In genomic region chr9:114767507-114767906, GRCm38 (mm10) we compare ENCODE assay signal across 13 mouse cellular contexts. TPM values are rescaled to one million over a fixed set of nuclear protein-coding genes. Genes with fewer than 3 reads are reported as not detected.
DNase-seq lines count a peak whose midpoint lies in the region; ATAC-seq and TF ChIP-seq lines count a peak whose summit lies in the region.
"Had no signal": no experiment of that assay in that cellular context is flagged by ENCODE, and none has a peak within 500 bp of the region (broad histone marks: within the 10 kb centered on the region; RNA-seq: fewer than 3 reads in every experiment).

No protein-coding gene starts in this region.

- peak overlapping the region; percentile 61; the same call in 1 of the 2 replicates for H3K27ac ChIP-seq in forebrain, embryonic 13.5 days
- no peak overlapping the region; the same call in 1 of the 2 replicates for H3K27ac ChIP-seq in forebrain, embryonic 14.5 days (ENCODE audit: low read depth, low read length)
- H3K27ac ChIP-seq in lung, embryonic 16.5 days (ENCODE audit: low read length): no peak overlapping the region
- H3K27ac ChIP-seq in embryonic facial prominence, embryonic 11.5 days (replicated peaks; ENCODE audit: low read depth, low read length): peak overlapping the region; percentile 30; the same call in 1 of the 2 replicates
- H3K27ac ChIP-seq in hindbrain, embryonic 16.5 days (ENCODE audit: low read depth, low read length): no peak overlapping the region
- no peak overlapping the region for H3K27ac ChIP-seq in liver, postnatal 0 days (ENCODE audit: low read depth)
- H3K27ac ChIP-seq: liver, embryonic 15.5 days; midbrain, embryonic 12.5 days; neural tube, embryonic 12.5 days had no signal

- peaks cover 19% of the 10 kb centered on the region for H3K4me1 ChIP-seq in forebrain, embryonic 13.5 days
- peaks cover 7% of the 10 kb centered on the region for H3K4me1 ChIP-seq in forebrain, embryonic 14.5 days (ENCODE audit: control insufficient read depth, insufficient read depth, low read length)
- H3K4me1 ChIP-seq in lung, embryonic 16.5 days (replicated peaks; ENCODE audit: control insufficient read depth, insufficient read depth, low read length): peaks cover 6% of the 10 kb centered on the region; the same call in 1 of the 2 replicates
- no peaks in the 10 kb centered on the region for H3K4me1 ChIP-seq in embryonic facial prominence, embryonic 11.5 days (ENCODE audit: control insufficient read depth, insufficient read depth, low read length)
- peaks cover 3% of the 10 kb centered on the region; the same call in 1 of the 2 replicates for H3K4me1 ChIP-seq in hindbrain, embryonic 16.5 days (ENCODE audit: control insufficient read depth, insufficient read depth, low read depth, low read length)
- peaks cover 4% of the 10 kb centered on the region for H3K4me1 ChIP-seq in liver, postnatal 0 days (ENCODE audit: insufficient read depth)

- no peak overlapping the region for H3K4me3 ChIP-seq in forebrain, embryonic 13.5 days
- no peak overlapping the region for H3K4me3 ChIP-seq in forebrain, embryonic 14.5 days (ENCODE audit: low read depth, low read length)
- H3K4me3 ChIP-seq in lung, embryonic 16.5 days (ENCODE audit: low read length): no peak overlapping the region
- H3K4me3 ChIP-seq in embryonic facial prominence, embryonic 11.5 days (ENCODE audit: low read depth, low read length): no peak overlapping the region
- H3K4me3 ChIP-seq in hindbrain, embryonic 16.5 days (ENCODE audit: low read length): no peak overlapping the region
- no peak overlapping the region for H3K4me3 ChIP-seq in liver, postnatal 0 days (ENCODE audit: low read depth, low read length)
- H3K4me3 ChIP-seq: hindbrain, embryonic 15.5 days; liver, embryonic 15.5 days; midbrain, embryonic 12.5 days; neural tube, embryonic 12.5 days had no signal

- DNase-seq in forebrain, embryonic 14.5 days (ENCODE audit: low spot score): no peak
- no peak for DNase-seq in lung, postnatal 4 days
- DNase-seq in embryonic facial prominence, embryonic 11.5 days (ENCODE audit: low spot score): peak; percentile 63
- DNase-seq in thymus, postnatal 10 days (ENCODE audit: low spot score in 2 of 2): no peak
- no peak for DNase-seq in liver, postnatal 0 days
- DNase-seq: gastrocnemius, postnatal 36 days had no signal

- TF ChIP-seq EP300 in liver, postnatal 0 days (IDR thresholded peaks at IDR 0.05; ENCODE audit: low read depth): no peak

- H3K9me3 ChIP-seq in forebrain, embryonic 13.5 days (replicated peaks): no peaks in the 10 kb centered on the region
- no peaks in the 10 kb centered on the region for H3K9me3 ChIP-seq in forebrain, embryonic 14.5 days (replicated peaks; ENCODE audit: control insufficient read depth, low read length)
- H3K9me3 ChIP-seq in lung, embryonic 16.5 days (ENCODE audit: control insufficient read depth, low read length): no peaks in the 10 kb centered on the region; the same call in 1 of the 2 replicates
- H3K9me3 ChIP-seq in embryonic facial prominence, embryonic 11.5 days (replicated peaks; ENCODE audit: control insufficient read depth, low read length): no peaks in the 10 kb centered on the region
- H3K9me3 ChIP-seq in hindbrain, embryonic 16.5 days (ENCODE audit: control insufficient read depth, low read length): 0 out of 2 replicates have a peak, but pooled peaks cover 3% of the 10 kb centered on the region
- no peaks in the 10 kb centered on the region for H3K9me3 ChIP-seq in liver, postnatal 0 days (ENCODE audit: low read length)
- H3K9me3 ChIP-seq: hindbrain, embryonic 15.5 days; liver, embryonic 15.5 days; midbrain, embryonic 12.5 days; neural tube, embryonic 12.5 days had no signal

- WGBS in forebrain, embryonic 13.5 days: 89% methylated on average over 2 of the region's 2 CpGs
- 80% methylated on average over 2 of the region's 2 CpGs for WGBS in forebrain, embryonic 14.5 days
- WGBS in lung, embryonic 16.5 days: 51% methylated on average over 2 of the region's 2 CpGs
- WGBS in embryonic facial prominence, embryonic 11.5 days: 19% methylated on average over 2 of the region's 2 CpGs
- 75% methylated on average over 2 of the region's 2 CpGs for WGBS in hindbrain, embryonic 16.5 days
- WGBS in liver, postnatal 0 days (ENCODE audit: insufficient replicate concordance): 78% methylated on average over 2 of the region's 2 CpGs

- no peak overlapping the region for H3K4me2 ChIP-seq in forebrain, embryonic 13.5 days
- no peak overlapping the region for H3K4me2 ChIP-seq in forebrain, embryonic 14.5 days (ENCODE audit: low read length)
- no peak overlapping the region for H3K4me2 ChIP-seq in lung, embryonic 16.5 days (ENCODE audit: low read depth, low read length)
- no peak overlapping the region for H3K4me2 ChIP-seq in embryonic facial prominence, embryonic 11.5 days (ENCODE audit: low read depth, low read length)
- H3K4me2 ChIP-seq in hindbrain, embryonic 16.5 days (ENCODE audit: low read length): no peak overlapping the region
- no peak overlapping the region for H3K4me2 ChIP-seq in liver, postnatal 0 days (ENCODE audit: low read depth, low read length)
- H3K4me2 ChIP-seq: hindbrain, embryonic 15.5 days; liver, embryonic 15.5 days; midbrain, embryonic 12.5 days; neural tube, embryonic 12.5 days had no signal

- peaks cover 7% of the 10 kb centered on the region; the same call in 1 of the 2 replicates for H3K36me3 ChIP-seq in forebrain, embryonic 13.5 days (ENCODE audit: poor library complexity, severe bottlenecking)
- no peaks in the 10 kb centered on the region for H3K36me3 ChIP-seq in forebrain, embryonic 14.5 days (ENCODE audit: control insufficient read depth, insufficient read depth, low read length)
- H3K36me3 ChIP-seq in lung, embryonic 16.5 days (ENCODE audit: control insufficient read depth, insufficient read depth, low read length): peaks cover 5% of the 10 kb centered on the region
- peaks cover 3% of the 10 kb centered on the region; the same call in 1 of the 2 replicates for H3K36me3 ChIP-seq in embryonic facial prominence, embryonic 11.5 days (replicated peaks; ENCODE audit: control insufficient read depth, insufficient read depth, low read depth, low read length)
- H3K36me3 ChIP-seq in hindbrain, embryonic 16.5 days (ENCODE audit: control insufficient read depth, insufficient read depth, low read length): no peaks in the 10 kb centered on the region
- peaks cover 6% of the 10 kb centered on the region for H3K36me3 ChIP-seq in liver, postnatal 0 days (replicated peaks; ENCODE audit: insufficient read depth, low read length)
- H3K36me3 ChIP-seq: hindbrain, embryonic 15.5 days had no signal

- TF ChIP-seq CTCF in liver, postnatal 0 days (IDR thresholded peaks at IDR 0.05; ENCODE audit: low read depth): no peak

- H3K9ac ChIP-seq in forebrain, embryonic 13.5 days: no peak overlapping the region
- no peak overlapping the region for H3K9ac ChIP-seq in forebrain, embryonic 14.5 days (ENCODE audit: low read length)
- H3K9ac ChIP-seq in lung, embryonic 16.5 days (ENCODE audit: low read length): peak overlapping the region; percentile 26; the same call in 1 of the 2 replicates
- no peak overlapping the region; the same call in 1 of the 2 replicates for H3K9ac ChIP-seq in embryonic facial prominence, embryonic 11.5 days (replicated peaks; ENCODE audit: low read length)
- H3K9ac ChIP-seq in hindbrain, embryonic 16.5 days (ENCODE audit: low read depth, low read length): no peak overlapping the region
- H3K9ac ChIP-seq in liver, postnatal 0 days (replicated peaks): no peak overlapping the region
- H3K9ac ChIP-seq: hindbrain, embryonic 15.5 days; liver, embryonic 15.5 days; midbrain, embryonic 12.5 days; neural tube, embryonic 12.5 days had no signal

- ATAC-seq in forebrain, embryonic 13.5 days: no peak
- ATAC-seq in forebrain, embryonic 14.5 days: no peak
- ATAC-seq in lung, embryonic 16.5 days (ENCODE audit: low read depth): no peak
- 0 out of 2 replicates have a peak, but pooled peaks have one; percentile 5 for ATAC-seq in embryonic facial prominence, embryonic 11.5 days (replicated peaks; ENCODE audit: insufficient number of reproducible peaks, low FRiP score, low TSS enrichment, low read depth)
- ATAC-seq in hindbrain, embryonic 16.5 days: 0 out of 2 replicates have a peak, but pooled peaks have one; percentile 16
- ATAC-seq in liver, postnatal 0 days: no peak

- no peaks in the 10 kb centered on the region for H3K27me3 ChIP-seq in forebrain, embryonic 13.5 days
- H3K27me3 ChIP-seq in forebrain, embryonic 14.5 days (replicated peaks; ENCODE audit: control insufficient read depth, insufficient read depth, low read length): no peaks in the 10 kb centered on the region
- no peaks in the 10 kb centered on the region for H3K27me3 ChIP-seq in lung, embryonic 16.5 days (ENCODE audit: control insufficient read depth, insufficient read depth, low read depth, low read length)
- no peaks in the 10 kb centered on the region for H3K27me3 ChIP-seq in embryonic facial prominence, embryonic 11.5 days (ENCODE audit: control insufficient read depth, insufficient read depth, low read length)
- H3K27me3 ChIP-seq in hindbrain, embryonic 16.5 days (replicated peaks; ENCODE audit: control insufficient read depth, insufficient read depth, low read length): peaks cover 3% of the 10 kb centered on the region; the same call in 1 of the 2 replicates
- no peaks in the 10 kb centered on the region for H3K27me3 ChIP-seq in liver, postnatal 0 days (ENCODE audit: insufficient read depth, low read length)
- H3K27me3 ChIP-seq: liver, embryonic 15.5 days; midbrain, embryonic 12.5 days; neural tube, embryonic 12.5 days had no signal

RNA-seq across cellular contexts. Expression of gene Cmtm7, which starts 14.1 kb away (rescaled TPM):
- 25.7 and 28.5 TPM in 2 replicates for polyA plus RNA-seq in forebrain, embryonic 13.5 days (2015; fragmentation: Nextera tagmentation; extraction: Ambion mirVana)
- polyA plus RNA-seq in forebrain, embryonic 14.5 days (2014; fragmentation: Nextera tagmentation; extraction: Ambion mirVana): 16.5 and 25.6 TPM in 2 replicates
- polyA plus RNA-seq in lung, embryonic 16.5 days (2015; fragmentation: Nextera tagmentation; extraction: Ambion mirVana): 78.1 and 88.7 TPM in 2 replicates
- polyA plus RNA-seq in embryonic facial prominence, embryonic 11.5 days (2014; fragmentation: Nextera tagmentation; extraction: Ambion mirVana): 64.6 and 75.0 TPM in 2 replicates
- polyA plus RNA-seq in hindbrain, embryonic 16.5 days (2015; fragmentation: Nextera tagmentation; extraction: Ambion mirVana): 9.5 and 13.8 TPM in 2 replicates
- 57.7 and 58.2 TPM in 2 replicates for polyA plus RNA-seq in liver, postnatal 0 days (2015; fragmentation: Nextera tagmentation; extraction: Ambion mirVana)

RNA-seq across cellular contexts. Expression of gene Cmtm6, which starts 36.6 kb away (rescaled TPM):
- polyA plus RNA-seq in forebrain, embryonic 13.5 days (2015; fragmentation: Nextera tagmentation; extraction: Ambion mirVana): 23.3 and 23.6 TPM in 2 replicates
- polyA plus RNA-seq in forebrain, embryonic 14.5 days (2014; fragmentation: Nextera tagmentation; extraction: Ambion mirVana): 23.9 and 26.1 TPM in 2 replicates
- 67.0 and 67.8 TPM in 2 replicates for polyA plus RNA-seq in lung, embryonic 16.5 days (2015; fragmentation: Nextera tagmentation; extraction: Ambion mirVana)
- 29.3 and 30.0 TPM in 2 replicates for polyA plus RNA-seq in embryonic facial prominence, embryonic 11.5 days (2014; fragmentation: Nextera tagmentation; extraction: Ambion mirVana)
- 21.0 and 21.2 TPM in 2 replicates for polyA plus RNA-seq in hindbrain, embryonic 16.5 days (2015; fragmentation: Nextera tagmentation; extraction: Ambion mirVana)
- polyA plus RNA-seq in liver, postnatal 0 days (2015; fragmentation: Nextera tagmentation; extraction: Ambion mirVana): 27.7 and 30.1 TPM in 2 replicates

Comparison
In these comparisons a context has a peak if more than half of its experiments do, and no peak if none do; other contexts are left out.
1. H3K27ac ChIP-seq: peak in forebrain, embryonic 13.5 days (single experiment) and embryonic facial prominence, embryonic 11.5 days (single experiment); none in forebrain, embryonic 14.5 days (single experiment), lung, embryonic 16.5 days (single experiment), hindbrain, embryonic 16.5 days (single experiment) and liver, postnatal 0 days (single experiment).
2. ATAC-seq: peak in embryonic facial prominence, embryonic 11.5 days (single experiment) and hindbrain, embryonic 16.5 days (single experiment); none in forebrain, embryonic 13.5 days (single experiment), forebrain, embryonic 14.5 days (single experiment), lung, embryonic 16.5 days (single experiment) and liver, postnatal 0 days (single experiment).